Comparison of ENCODE assay signal across 21 mouse cellular contexts in genomic region chr2:69247081-69247480, GRCm38 (mm10). TPM values are rescaled to one million over a fixed set of nuclear protein-coding genes. Genes with fewer than 3 reads are reported as not detected.
"Had no signal": no experiment of that assay in that cellular context is flagged by ENCODE, and none has a peak within 500 bp of the region (broad histone marks: within the 10 kb centered on the region; RNA-seq: fewer than 3 reads in every experiment).

No protein-coding gene starts in this region.

- H3K27me3 ChIP-seq: neural tube, embryonic 13.5 days; neural tube, embryonic 15.5 days; stomach, embryonic 15.5 days had no signal

- H3K9me3 ChIP-seq: neural tube, embryonic 13.5 days; neural tube, embryonic 15.5 days; stomach, embryonic 15.5 days had no signal

- H3K4me1 ChIP-seq: neural tube, embryonic 15.5 days; stomach, embryonic 15.5 days had no signal

- H3K36me3 ChIP-seq: neural tube, embryonic 13.5 days; neural tube, embryonic 15.5 days; stomach, embryonic 15.5 days had no signal

- H3K4me3 ChIP-seq: neural tube, embryonic 13.5 days; neural tube, embryonic 15.5 days; stomach, embryonic 15.5 days had no signal

- H3K27ac ChIP-seq: neural tube, embryonic 13.5 days; neural tube, embryonic 15.5 days; stomach, embryonic 15.5 days; stomach, postnatal 0 days had no signal

- DNase-seq: right cerebral cortex, adult 18-20 months; right cerebral cortex, postnatal 14 days; right cerebral cortex, postnatal 25 days; right cerebral cortex, postnatal 4 days; spleen, adult 18-20 months; thymus, adult 18-20 months; thymus, adult 2 months; thymus, postnatal 14 days; thymus, postnatal 25 days; thymus, postnatal 36 days; thymus, postnatal 4 days had no signal

- H3K9ac ChIP-seq: neural tube, embryonic 13.5 days; neural tube, embryonic 15.5 days; stomach, embryonic 15.5 days had no signal

- H3K4me2 ChIP-seq: neural tube, embryonic 13.5 days; neural tube, embryonic 15.5 days; stomach, embryonic 15.5 days had no signal

RNA-seq across cellular contexts. Expression of gene G6pc2, which starts 36.2 kb away (rescaled TPM):
- total RNA-seq: neutrophil, adult 5-6 weeks had no signal
- polyA plus RNA-seq: small intestine, adult 2 months; spleen, adult 2 months; stomach, embryonic 14.5 days; stomach, postnatal 0 days; thymus, adult 2 months; thymus, postnatal 0 days; urinary bladder, adult 2 months had no signal
